Mouse (Mus musculus): Measurements from ENCODE around the gene Zfp964. TPM values are rescaled to one million over a fixed set of nuclear protein-coding genes. Genes with fewer than 3 reads are reported as not detected.
"Not testable (repeated sequence)": the region's sequence is repeated elsewhere in the genome, so short reads cannot be mapped to it uniquely, and the experiment has no call there.

Gene Zfp964
- polyA plus RNA-seq (2012): not detected in 2 replicates

- Histone ChIP-seq H3K4me3 (replicated peaks) (peak within 1 kb of the TSS; percentile 56), H3K9me3 (ENCODE audit: control insufficient read depth, low read length) (peaks cover 2% of the 10 kb centered on the region; the same call in 1 of the 2 replicates), H3K36me3 (ENCODE audit: control insufficient read depth) (no peaks in the 10 kb centered on the region), H3K27me3 (ENCODE audit: control insufficient read depth) (peaks cover 27% of the 10 kb centered on the region), H3K4me1 (ENCODE audit: control insufficient read depth) (peaks cover 7% of the 10 kb centered on the region)
- TF ChIP-seq GATA1 (IDR thresholded peaks at IDR 0.05; ENCODE audit: low read length) (no peak), TAL1 (IDR thresholded peaks at IDR 0.05; ENCODE audit: low read length) (no peak)
Measured at GRCm38 (mm10) chr8:69654358-69654981, at the start of gene Zfp964. TSS of gene Zfp964 (plus strand) at chr8:69654479.

GRCm38 (mm10) chr8:69614687-69615086 is 39.6 kb upstream of the Zfp964 start:
- Histone ChIP-seq H3K4me3 (replicated peaks) (no peak overlapping the region), H3K9me3 (ENCODE audit: control insufficient read depth, low read length) (no peaks in the 10 kb centered on the region), H3K27me3 (ENCODE audit: control insufficient read depth) (no peaks in the 10 kb centered on the region), H3K36me3 (ENCODE audit: control insufficient read depth) (peaks cover 84% of the 10 kb centered on the region), H3K4me1 (ENCODE audit: control insufficient read depth) (peaks cover 2% of the 10 kb centered on the region; the same call in 1 of the 2 replicates)
- TF ChIP-seq GATA1 (IDR thresholded peaks at IDR 0.05; ENCODE audit: low read length) (no peak), TAL1 (IDR thresholded peaks at IDR 0.05; ENCODE audit: low read length) (no peak)

GRCm38 (mm10) chr8:69618078-69618477 is 36.2 kb upstream of the Zfp964 start:
- H3K36me3 ChIP-seq (ENCODE audit: control insufficient read depth): peaks cover 64% of the 10 kb centered on the region
- no peak for TF ChIP-seq TAL1 (IDR thresholded peaks at IDR 0.05; ENCODE audit: low read length)
- TF ChIP-seq GATA1 (IDR thresholded peaks at IDR 0.05; ENCODE audit: low read length): no peak
- H3K27me3 ChIP-seq (ENCODE audit: control insufficient read depth): no peaks in the 10 kb centered on the region
- no peak overlapping the region for H3K4me3 ChIP-seq (replicated peaks)
- peaks cover 4% of the 10 kb centered on the region; the same call in 1 of the 2 replicates for H3K4me1 ChIP-seq (ENCODE audit: control insufficient read depth)
- H3K9me3 ChIP-seq (ENCODE audit: control insufficient read depth, low read length): no peaks in the 10 kb centered on the region

- H3K27me3 ChIP-seq (ENCODE audit: control insufficient read depth): no peaks in the 10 kb centered on the region
- no peaks in the 10 kb centered on the region for H3K9me3 ChIP-seq (ENCODE audit: control insufficient read depth, low read length)
- H3K36me3 ChIP-seq (ENCODE audit: control insufficient read depth): peaks cover 14% of the 10 kb centered on the region
- peak within 1 kb of the TSS; percentile 95 for H3K4me3 ChIP-seq (replicated peaks)
- TF ChIP-seq GATA1 (IDR thresholded peaks at IDR 0.05; ENCODE audit: low read length) (no peak), TAL1 (IDR thresholded peaks at IDR 0.05; ENCODE audit: low read length) (no peak)
- H3K4me1 ChIP-seq (ENCODE audit: control insufficient read depth): peaks cover 23% of the 10 kb centered on the region
Measured at GRCm38 (mm10) chr8:69625095-69625789, 29.0 kb upstream of the Zfp964 start, which contains the start of gene Zfp868. TSS of gene Zfp868 (minus strand) at chr8:69625548.

DNA sequence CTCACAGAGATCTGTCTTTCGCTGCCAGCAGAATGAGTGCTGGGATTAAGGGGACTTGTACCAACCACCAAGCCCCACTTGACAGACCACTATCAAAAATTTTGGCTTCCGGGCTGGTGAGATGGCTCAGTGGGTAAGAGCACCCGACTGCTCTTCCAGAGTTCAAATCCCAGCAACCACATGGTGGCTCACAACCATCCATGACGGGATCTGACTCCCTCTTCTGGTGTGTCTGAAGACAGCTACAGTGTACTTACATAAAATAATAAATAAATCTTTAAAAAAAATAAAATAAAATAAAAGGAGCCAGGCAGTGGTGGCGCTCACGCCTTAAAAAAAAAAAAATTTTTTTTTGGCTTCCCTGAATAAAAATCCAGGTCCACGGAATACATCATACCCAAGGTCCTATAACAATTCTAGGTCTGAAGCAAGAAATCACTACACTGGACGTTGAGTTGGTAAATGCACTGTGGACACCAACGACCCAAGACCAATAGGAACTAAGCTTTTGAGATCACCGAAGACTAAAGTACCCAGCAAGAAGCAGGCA is 396 bp upstream of the Zfp964 start:
- Histone ChIP-seq H3K27me3 (ENCODE audit: control insufficient read depth) (peaks cover 27% of the 10 kb centered on the region), H3K4me3 (replicated peaks) (peak overlapping the region; percentile 56), H3K36me3 (ENCODE audit: control insufficient read depth) (no peaks in the 10 kb centered on the region), H3K4me1 (ENCODE audit: control insufficient read depth) (peaks cover 7% of the 10 kb centered on the region), H3K9me3 (ENCODE audit: control insufficient read depth, low read length) (no peaks in the 10 kb centered on the region)
- TF ChIP-seq TAL1 (IDR thresholded peaks at IDR 0.05; ENCODE audit: low read length): no peak
- no peak for TF ChIP-seq GATA1 (IDR thresholded peaks at IDR 0.05; ENCODE audit: low read length)

GRCm38 (mm10) chr8:69661294-69661693 is 7.0 kb downstream of the Zfp964 start:
- no peaks in the 10 kb centered on the region; the same call in 1 of the 2 replicates for H3K36me3 ChIP-seq (ENCODE audit: control insufficient read depth)
- peaks cover 2% of the 10 kb centered on the region for H3K27me3 ChIP-seq (ENCODE audit: control insufficient read depth)
- H3K9me3 ChIP-seq (ENCODE audit: control insufficient read depth, low read length): peaks cover 2% of the 10 kb centered on the region; the same call in 1 of the 2 replicates
- no peak overlapping the region for H3K4me3 ChIP-seq (replicated peaks)
- TF ChIP-seq GATA1 (IDR thresholded peaks at IDR 0.05; ENCODE audit: low read length): no peak
- no peak for TF ChIP-seq TAL1 (IDR thresholded peaks at IDR 0.05; ENCODE audit: low read length)
- H3K4me1 ChIP-seq (ENCODE audit: control insufficient read depth): no peaks in the 10 kb centered on the region

DNA sequence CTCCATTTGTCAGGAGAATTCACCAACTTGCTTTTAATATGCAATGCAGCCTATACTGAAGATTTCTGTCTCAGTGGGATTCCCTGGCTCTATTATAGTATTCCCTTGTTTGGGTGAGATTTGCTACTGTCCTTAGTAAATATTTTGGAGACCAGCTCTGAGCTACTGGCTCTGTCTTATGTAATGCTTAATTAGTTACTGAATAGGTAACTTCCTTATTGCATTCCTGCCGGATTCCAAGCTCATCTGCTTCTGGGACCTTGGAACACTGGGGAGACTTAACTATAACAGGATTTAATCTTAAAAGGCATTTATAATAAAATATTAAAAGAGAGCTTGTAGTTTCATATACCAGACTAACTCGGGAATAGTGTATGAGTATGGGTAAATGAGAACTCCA is 10.8 kb downstream of the Zfp964 start:
- not testable (repeated sequence) for H3K4me1 ChIP-seq (ENCODE audit: control insufficient read depth); H3K4me3 ChIP-seq (replicated peaks); H3K9me3 ChIP-seq (ENCODE audit: control insufficient read depth, low read length); H3K36me3 ChIP-seq (ENCODE audit: control insufficient read depth); H3K27me3 ChIP-seq (ENCODE audit: control insufficient read depth)

GRCm38 (mm10) chr8:69701810-69702209 is 47.5 kb downstream of the Zfp964 start:
- no peaks in the 10 kb centered on the region for H3K4me1 ChIP-seq (ENCODE audit: control insufficient read depth)
- no peak overlapping the region for H3K4me3 ChIP-seq (replicated peaks)
- H3K27me3 ChIP-seq (ENCODE audit: control insufficient read depth): no peaks in the 10 kb centered on the region
- H3K9me3 ChIP-seq (ENCODE audit: control insufficient read depth, low read length): peaks cover 14% of the 10 kb centered on the region
- H3K36me3 ChIP-seq (ENCODE audit: control insufficient read depth): peaks cover 36% of the 10 kb centered on the region
- no peak for TF ChIP-seq GATA1 (IDR thresholded peaks at IDR 0.05; ENCODE audit: low read length)
- no peak for TF ChIP-seq TAL1 (IDR thresholded peaks at IDR 0.05; ENCODE audit: low read length)

- H3K4me1 ChIP-seq (ENCODE audit: control insufficient read depth): peaks cover 15% of the 10 kb centered on the region
- H3K27me3 ChIP-seq (ENCODE audit: control insufficient read depth); H3K4me3 ChIP-seq (replicated peaks): not testable (repeated sequence)
- peaks cover 20% of the 10 kb centered on the region for H3K9me3 ChIP-seq (ENCODE audit: control insufficient read depth, low read length)
- H3K36me3 ChIP-seq (ENCODE audit: control insufficient read depth): peaks cover 77% of the 10 kb centered on the region
Measured at GRCm38 (mm10) chr8:69710624-69711023, 56.3 kb downstream of the Zfp964 start, which contains the start of gene Zfp869. TSS of gene Zfp869 (minus strand) at chr8:69710724.
